Mouse (Mus musculus) MN1 (cell line): ENCODE measurements around the gene Slc52a3.
"Not testable (repeated sequence)": the region's sequence is repeated elsewhere in the genome, so short reads cannot be mapped to it uniquely, and the experiment has no call there.

ENCODE experiments used
- DNase-seq: peaks from one replicate; pipeline ENCODE4 v3.0.0-alpha.2; 2016; ENCODE audit warnings: low spot score

Slc52a3 gene

DNA sequence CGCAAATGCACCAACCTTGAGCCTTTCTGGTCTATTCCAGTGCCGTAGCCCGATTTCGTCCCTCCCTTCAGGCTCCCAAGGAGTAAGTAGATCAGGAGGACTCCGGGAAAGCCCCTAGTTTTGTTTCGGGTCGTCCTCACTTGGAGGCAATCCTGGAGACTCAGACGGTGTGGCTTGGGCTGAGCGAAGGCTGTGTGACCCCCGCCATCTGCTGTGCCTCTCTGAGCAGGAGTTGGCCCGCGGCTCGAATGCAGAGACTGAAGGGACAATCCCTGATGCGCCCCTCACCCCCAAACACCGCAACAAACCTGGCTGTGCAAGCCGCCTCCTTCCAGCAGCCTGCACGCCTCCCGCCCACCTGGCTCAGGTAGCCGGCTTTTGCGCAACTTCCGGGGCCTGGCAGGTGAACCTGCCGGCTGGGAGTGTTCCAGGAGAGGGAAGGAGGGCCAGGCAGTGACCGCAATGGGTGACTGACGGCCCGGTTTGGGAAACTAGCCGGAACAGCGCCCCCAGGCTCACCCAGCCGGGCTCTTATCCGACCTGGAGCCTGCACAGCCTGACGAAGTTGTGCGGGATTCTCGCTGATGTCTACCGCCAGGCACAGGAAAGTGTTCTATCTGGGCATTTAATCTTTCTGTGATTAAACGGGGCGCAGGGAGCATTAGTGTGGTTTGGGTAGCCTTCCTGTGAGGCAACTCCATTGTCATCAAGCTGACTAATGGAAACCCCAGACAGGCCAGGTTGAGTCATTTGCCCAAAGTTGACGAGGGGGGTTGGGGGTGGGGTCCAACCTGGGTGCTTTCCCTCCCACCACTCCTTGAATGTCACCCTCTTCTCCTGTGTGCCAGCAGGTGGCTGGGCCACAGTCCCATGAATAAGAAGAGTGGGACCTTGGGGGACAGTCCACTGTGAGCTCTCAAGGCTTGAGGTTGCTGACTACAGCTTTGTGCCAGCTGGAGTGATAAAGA is 22.4 kb upstream of the Slc52a3 start:
- DNase-seq: no peak

DNA sequence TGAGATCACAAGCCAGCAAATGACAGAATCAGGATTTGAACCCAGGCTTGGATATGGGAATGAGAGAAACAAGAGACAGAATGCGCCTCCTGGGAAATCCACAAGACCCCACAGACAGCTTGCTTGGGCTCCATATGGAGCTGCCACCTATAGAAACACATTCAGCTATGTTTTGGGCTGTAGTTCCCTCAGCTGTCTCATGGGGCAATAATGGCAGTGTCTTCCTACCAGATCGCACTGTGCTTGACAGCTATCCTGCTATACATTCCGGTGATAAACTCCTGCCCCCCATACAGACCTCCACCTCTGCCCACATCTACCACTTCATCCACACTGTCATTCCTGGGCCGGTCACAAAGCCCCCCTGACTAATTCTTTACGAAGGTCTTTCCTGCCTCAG is 21.0 kb upstream of the Slc52a3 start:
- no peak for DNase-seq

- DNase-seq: no peak
Observed at GRCm38 (mm10) chr2:151976067-151976466, 20.2 kb upstream of the Slc52a3 start.

GRCm38 (mm10) chr2:151977689-151978440 is 18.4 kb upstream of the Slc52a3 start:
- DNase-seq: no peak

- DNase-seq: no peak
Observed at GRCm38 (mm10) chr2:151978494-151978893, 17.8 kb upstream of the Slc52a3 start.

- peak; percentile 93 for DNase-seq
Observed at GRCm38 (mm10) chr2:151979470-151980354, 16.6 kb upstream of the Slc52a3 start, which contains the start of gene Fam110a. Gene Fam110a (minus strand): TSS chr2:151980219.

DNA sequence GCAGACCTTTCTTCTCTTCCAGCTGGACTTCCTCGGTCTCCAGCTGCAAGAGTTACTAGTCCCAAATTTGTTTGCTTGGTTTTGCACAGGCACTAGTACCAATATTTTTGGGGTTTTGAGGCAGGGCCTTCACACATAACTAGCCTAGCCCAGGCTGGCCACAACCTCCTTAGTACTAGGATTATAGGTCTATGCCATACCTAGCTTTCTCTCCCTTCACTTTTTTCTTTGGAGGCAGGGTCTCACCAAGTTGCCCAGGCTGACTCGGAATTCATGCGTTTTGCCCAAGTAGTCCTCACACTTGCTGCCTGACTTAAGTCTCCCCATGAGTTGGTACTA is 16.0 kb upstream of the Slc52a3 start:
- no peak for DNase-seq

- no peak for DNase-seq
Observed at GRCm38 (mm10) chr2:151981268-151981667, 15.0 kb upstream of the Slc52a3 start.

GRCm38 (mm10) chr2:151982476-151982875 is 13.8 kb upstream of the Slc52a3 start:
- no peak for DNase-seq

GRCm38 (mm10) chr2:151984019-151984418 is 12.3 kb upstream of the Slc52a3 start:
- DNase-seq: no peak

DNA sequence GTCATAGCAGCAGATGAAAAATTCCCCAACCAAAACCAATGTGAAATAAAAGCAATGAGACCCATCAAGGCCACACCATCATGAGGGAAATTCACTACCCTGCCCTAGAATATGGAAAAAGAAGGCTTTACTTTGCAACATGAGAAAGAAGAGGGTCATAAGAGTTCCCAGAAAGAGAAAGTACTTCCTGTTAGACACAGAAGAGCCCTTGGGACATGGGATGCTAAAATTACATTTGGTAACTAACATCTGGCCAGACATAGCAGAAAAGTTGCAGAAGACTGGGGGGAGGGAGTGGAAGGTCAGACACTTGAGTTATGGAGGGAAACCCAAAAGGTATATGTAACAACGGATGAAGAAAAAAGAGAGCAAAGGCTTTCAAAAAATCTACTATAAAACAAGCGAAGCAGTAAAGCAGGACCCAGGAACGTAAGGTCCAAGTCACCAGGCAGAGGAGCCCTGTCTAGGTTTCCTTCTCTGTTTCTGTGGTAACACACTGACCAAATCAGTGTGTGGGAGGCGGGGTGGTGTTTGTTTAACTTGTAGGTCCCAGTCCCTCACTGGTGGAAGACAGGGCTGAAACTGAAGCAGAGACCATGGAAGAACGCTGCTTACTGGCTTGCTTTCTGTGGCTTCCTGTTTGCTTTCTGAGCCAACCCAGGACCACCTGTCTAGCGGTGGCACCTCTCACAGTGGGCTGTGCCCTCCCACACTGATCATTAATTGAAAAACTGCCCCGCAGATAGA is 10.7 kb upstream of the Slc52a3 start:
- no peak for DNase-seq

DNA sequence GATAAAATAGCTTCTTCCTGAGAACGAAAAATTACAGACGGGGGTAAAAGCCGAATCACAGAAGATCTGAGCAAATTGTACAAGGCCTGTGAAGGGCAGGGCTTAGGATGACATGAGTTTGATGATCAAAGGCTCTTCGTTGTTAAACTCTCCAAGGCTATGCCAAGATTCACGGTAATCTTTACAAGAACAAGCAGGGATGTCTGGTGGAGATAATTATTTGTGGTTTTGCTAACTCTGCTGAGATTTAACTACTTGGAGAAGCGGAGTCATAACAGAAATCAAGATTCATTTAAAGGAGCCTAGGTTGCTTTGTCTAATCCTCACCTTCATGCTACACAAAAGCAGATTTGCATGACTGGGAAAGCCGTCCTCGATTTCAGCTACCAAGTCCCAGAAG is 9.4 kb upstream of the Slc52a3 start:
- DNase-seq: no peak

DNA sequence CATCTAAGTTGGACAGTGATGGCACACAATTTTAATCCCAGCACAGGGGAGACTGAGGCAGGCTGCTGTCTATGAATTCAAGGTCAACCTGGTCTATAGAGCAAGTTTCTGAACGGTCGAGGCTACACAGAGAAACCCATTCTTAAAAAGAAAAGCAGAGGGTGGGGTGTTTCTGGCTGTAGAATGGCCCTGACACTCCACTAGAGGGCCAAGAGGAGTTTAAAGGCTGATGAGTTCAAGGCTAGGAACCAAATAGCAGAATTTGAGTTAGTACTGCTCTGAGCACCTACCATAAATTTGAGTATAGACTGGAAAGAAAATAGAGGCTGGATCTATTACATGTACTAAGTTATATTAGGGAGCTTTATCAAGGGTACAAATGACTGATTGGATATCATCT is 7.3 kb upstream of the Slc52a3 start:
- no peak for DNase-seq

DNA sequence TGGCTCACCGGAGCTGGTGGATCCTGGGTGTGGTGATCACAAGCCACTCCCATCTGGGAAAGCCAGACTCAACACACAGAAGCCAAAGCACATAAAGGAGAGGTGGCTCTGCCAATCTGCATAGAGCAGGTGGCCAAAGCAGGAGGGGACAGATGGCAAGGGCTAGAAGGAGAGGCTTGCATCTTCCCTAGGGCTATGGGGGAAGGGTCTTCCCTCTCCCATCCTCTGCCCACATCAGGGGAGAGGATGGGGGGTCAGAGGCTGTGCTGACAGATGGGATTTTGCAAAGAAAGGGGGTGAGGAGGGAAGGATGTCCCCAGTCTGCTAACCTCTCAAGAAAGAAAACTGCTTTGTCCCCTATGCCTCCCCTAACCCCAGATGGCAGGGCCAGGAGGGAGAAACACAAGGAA is 5.3 kb upstream of the Slc52a3 start:
- no peak for DNase-seq

DNA sequence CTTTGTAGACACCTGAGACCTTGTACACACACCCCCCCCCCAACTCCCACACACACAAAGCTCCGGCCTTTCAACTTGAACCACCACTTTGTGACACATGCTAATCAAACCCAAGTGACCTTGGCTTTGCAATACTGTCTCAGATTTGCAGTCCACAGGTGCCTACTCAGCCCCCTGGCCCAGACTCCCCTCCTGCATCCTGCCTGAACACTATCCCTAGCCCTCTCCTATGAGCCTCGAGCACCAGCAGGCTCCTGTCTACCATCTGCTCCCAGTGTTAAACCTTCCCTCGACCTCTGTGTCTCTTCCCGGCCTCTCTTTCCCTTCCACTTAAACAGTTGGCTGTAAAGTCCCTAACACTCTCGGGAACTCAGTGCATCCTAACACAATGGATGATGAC is 4.9 kb upstream of the Slc52a3 start:
- no peak for DNase-seq

DNA sequence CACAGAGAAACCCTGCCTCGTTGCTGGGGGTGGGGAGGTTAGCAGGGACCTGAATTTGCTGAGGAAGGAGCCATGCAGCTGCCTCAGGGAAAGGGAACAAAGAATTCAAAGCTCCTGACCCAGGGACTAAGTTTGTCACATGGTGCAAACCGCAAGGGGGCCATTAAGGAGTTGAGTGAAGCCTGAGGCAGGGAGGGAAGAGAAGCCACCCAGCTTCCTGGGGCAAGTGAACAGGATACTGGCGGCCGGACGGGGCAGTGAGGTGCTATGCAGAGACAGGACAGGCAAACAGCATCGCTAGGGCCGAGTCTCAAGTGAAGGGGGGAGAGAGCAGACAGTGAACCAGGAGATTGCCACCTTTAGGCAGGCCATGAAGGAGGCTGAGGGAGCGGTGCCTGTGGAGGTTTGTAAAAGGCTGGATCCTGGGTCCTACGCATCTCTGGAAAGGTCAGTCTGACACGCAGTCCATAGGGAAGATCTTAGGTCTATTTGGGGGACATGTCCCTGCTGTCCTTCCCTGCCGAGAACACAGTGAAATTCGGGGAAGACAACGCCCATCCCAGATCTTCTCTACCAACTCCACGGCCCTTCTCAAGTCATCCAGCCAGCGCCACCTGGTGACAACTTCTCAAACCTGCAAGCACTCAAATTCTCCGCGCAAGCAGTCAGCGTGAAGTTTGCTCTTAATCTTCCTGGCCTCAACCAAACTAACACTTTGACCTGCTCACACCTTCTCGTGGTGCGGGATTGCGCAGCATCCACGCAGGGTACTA is 1.8 kb upstream of the Slc52a3 start:
- DNase-seq: peak; percentile 76

DNA sequence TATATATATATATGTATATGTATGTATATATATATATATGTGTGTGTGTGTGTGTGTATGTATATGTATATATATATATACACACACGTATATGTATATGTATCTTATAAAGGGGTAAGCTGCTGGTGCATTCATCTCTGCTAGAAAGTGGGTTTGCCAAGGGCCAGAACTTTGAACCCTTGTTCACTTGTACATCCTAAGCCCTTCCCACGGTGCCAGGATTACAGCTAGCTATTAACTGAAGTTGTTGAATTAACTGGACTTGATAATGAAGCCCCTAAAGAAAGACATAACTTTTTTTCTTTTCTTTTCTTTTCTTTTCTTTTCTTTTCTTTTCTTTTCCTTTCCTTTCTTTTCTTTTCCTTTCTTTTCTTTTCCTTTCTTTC is 872 bp downstream of the Slc52a3 start:
- DNase-seq: not testable (repeated sequence)

- DNase-seq: no peak
Observed at GRCm38 (mm10) chr2:151997776-151998504, 1.6 kb downstream of the Slc52a3 start.

DNA sequence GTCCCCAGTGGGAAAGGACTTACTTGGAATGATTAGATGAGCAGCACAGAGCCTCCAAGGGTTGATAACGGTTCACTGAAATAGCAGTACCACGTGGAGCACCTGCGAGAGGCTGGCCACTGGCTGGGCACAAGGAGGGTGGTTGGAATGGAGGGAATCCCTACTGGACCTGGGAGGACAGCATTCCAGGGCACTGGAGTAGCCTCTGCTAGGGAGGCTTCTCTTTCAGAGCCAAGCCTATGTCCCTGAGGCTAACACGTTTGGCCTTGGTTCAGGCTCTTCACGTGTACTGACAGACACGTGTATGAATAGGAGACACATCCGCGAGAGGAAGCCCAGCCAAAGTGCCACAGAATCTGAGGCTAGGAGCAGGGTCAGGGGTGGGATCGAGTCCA is 2.2 kb downstream of the Slc52a3 start:
- DNase-seq: no peak

DNA sequence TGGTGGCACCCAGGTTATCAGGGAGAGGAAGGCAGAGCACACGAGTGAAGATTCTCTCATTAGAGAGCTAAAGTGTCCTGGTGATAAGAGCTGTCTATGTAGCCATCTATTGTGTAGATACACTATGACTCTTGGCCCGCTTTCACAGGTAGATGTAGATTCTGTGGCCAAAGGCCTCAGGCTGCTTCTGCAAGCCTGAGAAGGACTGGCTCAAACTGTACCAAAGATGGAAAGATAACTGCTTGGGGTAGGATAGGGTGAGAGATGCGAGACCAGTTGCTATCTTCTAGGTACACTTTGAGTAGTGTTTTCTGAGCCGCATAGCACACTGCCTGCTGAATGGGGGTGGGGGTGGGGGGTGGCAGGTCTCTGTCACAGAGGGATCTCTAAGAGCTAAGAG is 2.6 kb downstream of the Slc52a3 start:
- DNase-seq: no peak
